Mouse (Mus musculus): Measurements from ENCODE around the gene Smarce1. TPM values are rescaled to one million over a fixed set of nuclear protein-coding genes. Genes with fewer than 3 reads are reported as not detected.
"Not testable (repeated sequence)": the region's sequence is repeated elsewhere in the genome, so short reads cannot be mapped to it uniquely, and the experiment has no call there.

The Smarce1 gene
- polyA plus RNA-seq, 1 experiment from 2014 or later, result 224 TPM

DNA sequence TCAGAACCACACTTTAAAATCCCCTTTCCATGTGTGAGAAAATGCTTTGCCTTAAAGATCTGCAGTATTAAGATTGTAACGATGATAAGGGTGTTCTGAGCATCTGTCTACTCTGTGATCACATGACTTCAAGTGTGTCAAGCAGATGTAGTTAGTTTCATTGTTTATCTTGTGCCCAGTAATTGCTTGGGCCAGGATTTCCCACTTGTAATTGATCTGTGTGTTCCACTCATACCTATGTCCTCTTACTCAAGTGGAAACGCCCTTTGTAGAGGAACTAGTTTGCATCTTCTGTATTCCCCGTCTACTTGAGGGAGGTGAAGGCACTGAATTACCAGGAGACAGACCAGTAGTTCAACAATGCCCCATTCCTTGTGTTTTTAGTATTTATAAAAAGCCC is 19.8 kb upstream of the Smarce1 start:
- ATAC-seq (ENCODE audit: borderline replicate concordance, extremely low read depth, low FRiP score, low TSS enrichment), result no peak
- 34% methylated on average over 3 of the region's 3 CpGs for WGBS

DNA sequence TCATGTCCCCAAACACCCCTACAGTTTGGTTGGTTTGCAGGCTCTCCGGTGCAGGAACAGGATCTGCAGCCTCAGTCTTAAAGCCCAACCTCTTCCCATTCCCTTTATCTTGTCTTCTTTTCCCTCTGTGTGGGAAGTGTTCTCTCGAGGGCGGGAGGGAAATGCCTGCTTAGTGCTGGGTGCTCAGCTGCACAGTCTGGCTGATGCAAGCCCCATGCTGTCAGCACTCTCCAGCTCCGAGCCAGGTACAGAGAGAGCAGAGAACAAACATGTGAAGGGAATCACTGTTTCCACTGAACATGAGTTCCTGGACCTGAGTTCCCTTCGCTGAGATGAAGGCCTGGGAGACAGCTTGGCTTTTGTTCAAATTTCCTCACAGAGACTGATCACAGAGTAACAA is 19.4 kb upstream of the Smarce1 start:
- H3K9me3 ChIP-seq, result no peaks in the 10 kb centered on the region
- H3K27me3 ChIP-seq, result no peaks in the 10 kb centered on the region
- WGBS, result 40% methylated on average over 5 of the region's 5 CpGs
- H3K4me1 ChIP-seq, result no peaks in the 10 kb centered on the region
- ATAC-seq (ENCODE audit: borderline replicate concordance, extremely low read depth, low FRiP score, low TSS enrichment), result no peak
- H3K27ac ChIP-seq, result no peak overlapping the region
- H3K9ac ChIP-seq, result no peak overlapping the region
- H3K4me3 ChIP-seq, result no peak overlapping the region
- no peaks in the 10 kb centered on the region for H3K36me3 ChIP-seq
- H3K4me2 ChIP-seq, result no peak overlapping the region

More for the DNA sequence above, 19.8 kb upstream of the Smarce1 start:
- Histone ChIP-seq H3K36me3 (no peaks in the 10 kb centered on the region), H3K9me3 (no peaks in the 10 kb centered on the region), H3K4me2 (no peak overlapping the region), H3K4me1 (no peaks in the 10 kb centered on the region), H3K4me3 (no peak overlapping the region), H3K27ac (no peak overlapping the region), H3K9ac (no peak overlapping the region), H3K27me3 (no peaks in the 10 kb centered on the region)

DNA sequence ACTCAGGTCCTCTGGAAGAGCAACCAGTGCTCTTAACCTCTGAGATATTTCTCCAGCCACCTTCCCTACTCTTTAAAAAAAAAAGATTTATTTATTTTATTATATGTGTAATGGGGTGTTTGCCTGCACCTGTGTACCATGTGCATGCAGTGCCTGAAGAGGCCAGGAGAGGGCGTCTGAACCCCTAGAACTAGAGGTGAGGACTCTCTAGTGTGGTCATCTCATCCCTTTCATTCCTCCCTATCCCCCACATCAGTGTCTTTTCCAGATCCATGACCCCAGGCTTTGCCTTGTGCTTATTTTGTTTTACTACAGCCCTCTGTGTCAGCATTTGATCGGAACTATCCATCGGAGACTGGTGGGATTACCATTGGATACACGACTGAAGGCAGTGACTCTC is 18.3 kb upstream of the Smarce1 start:
- Histone ChIP-seq H3K27me3 (no peaks in the 10 kb centered on the region), H3K4me3 (no peak overlapping the region), H3K36me3 (no peaks in the 10 kb centered on the region), H3K9me3 (no peaks in the 10 kb centered on the region), H3K4me1 (peaks cover under 1% of the 10 kb centered on the region; the same call in 1 of the 2 replicates), H3K9ac (no peak overlapping the region), H3K4me2 (no peak overlapping the region), H3K27ac (no peak overlapping the region)
- ATAC-seq (ENCODE audit: borderline replicate concordance, extremely low read depth, low FRiP score, low TSS enrichment), result no peak
- 60% methylated on average over 4 of the region's 4 CpGs for WGBS

DNA sequence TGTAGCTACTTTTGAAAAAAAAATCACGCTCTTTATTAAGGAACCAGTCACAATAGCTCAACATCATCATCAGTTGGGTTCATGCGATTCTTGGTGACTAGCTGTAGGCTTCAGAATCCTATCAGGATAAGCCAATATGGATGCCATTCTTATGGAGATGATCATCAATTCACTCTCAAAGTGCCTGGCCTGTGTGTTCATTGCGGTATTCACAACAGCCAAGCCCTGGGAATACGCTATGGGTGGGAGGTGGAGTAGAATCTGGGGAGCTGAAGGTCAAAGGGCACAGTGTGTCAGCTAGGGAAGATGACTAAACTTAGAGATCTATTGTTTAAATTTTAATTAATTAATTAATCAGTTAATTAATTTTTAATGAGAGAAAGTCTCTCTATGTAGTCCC is 17.1 kb upstream of the Smarce1 start:
- 91% methylated on average over 4 of the region's 4 CpGs for WGBS
- Histone ChIP-seq H3K4me3 (no peak overlapping the region), H3K4me2 (no peak overlapping the region), H3K36me3 (no peaks in the 10 kb centered on the region), H3K27me3 (no peaks in the 10 kb centered on the region), H3K4me1 (peaks cover 6% of the 10 kb centered on the region; the same call in 1 of the 2 replicates), H3K27ac (no peak overlapping the region), H3K9ac (no peak overlapping the region), H3K9me3 (no peaks in the 10 kb centered on the region)
- no peak for ATAC-seq (ENCODE audit: borderline replicate concordance, extremely low read depth, low FRiP score, low TSS enrichment)

DNA sequence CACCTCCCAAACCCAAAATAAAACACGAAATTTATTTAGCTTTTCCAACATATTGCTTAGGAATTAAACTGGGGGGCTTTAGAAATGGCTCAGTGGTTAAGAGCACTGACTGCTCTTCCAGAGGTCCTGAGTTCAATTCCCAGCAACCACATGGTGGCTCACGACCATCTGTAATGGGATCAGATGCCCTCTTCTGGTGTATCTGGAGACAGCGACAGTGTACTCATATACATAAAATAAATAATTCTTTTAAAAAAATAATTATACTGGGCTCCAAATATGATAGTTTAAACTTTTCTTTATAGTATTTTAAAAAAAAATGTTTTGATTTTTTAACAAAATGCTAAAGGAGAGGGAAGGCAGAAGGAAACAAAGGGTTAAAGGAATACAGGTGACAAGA is 13.7 kb upstream of the Smarce1 start:
- not testable (repeated sequence) for ATAC-seq (ENCODE audit: borderline replicate concordance, extremely low read depth, low FRiP score, low TSS enrichment); H3K4me2 ChIP-seq; H3K4me1 ChIP-seq; H3K36me3 ChIP-seq; H3K27ac ChIP-seq; H3K4me3 ChIP-seq; H3K27me3 ChIP-seq; H3K9me3 ChIP-seq; H3K9ac ChIP-seq
- whole genome bisulfite sequencing, result 48% methylated on average over 3 of the region's 3 CpGs

DNA sequence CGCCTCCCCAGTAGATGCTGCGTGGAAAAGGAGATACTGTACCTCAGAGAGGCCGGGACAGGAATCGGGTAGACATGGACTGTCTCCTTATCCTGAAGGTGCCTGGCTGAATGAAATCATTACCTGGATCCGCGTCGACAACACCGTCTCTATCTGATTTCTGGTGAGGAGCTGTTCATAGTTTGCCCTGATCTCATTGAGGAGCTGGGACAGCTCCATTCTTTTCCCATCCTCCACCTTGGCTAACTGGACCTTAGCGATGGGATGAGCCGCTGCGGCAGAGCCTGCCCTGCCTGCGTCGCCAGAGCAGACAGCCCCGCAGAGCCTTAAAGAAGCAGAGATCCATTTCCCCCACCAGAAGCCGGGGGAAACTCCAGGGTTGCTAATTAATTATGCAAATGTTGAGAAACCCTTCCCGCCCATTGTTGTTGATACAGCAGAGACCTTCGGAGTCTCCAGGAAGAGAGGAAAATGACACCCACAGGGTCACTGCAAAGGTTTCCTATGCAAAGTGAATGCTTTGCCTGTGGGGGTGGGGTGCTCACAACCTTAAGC is 13.1 kb upstream of the Smarce1 start, which contains the start of gene Krt222:
TSS of gene Krt222 (minus strand) at position 266 of the 555 bp plus-strand sequence.
- peaks cover 6% of the 10 kb centered on the region; the same call in 1 of the 2 replicates for H3K4me1 ChIP-seq
- 4% methylated on average over 17 of the region's 17 CpGs for WGBS
- no peak within 1 kb of the TSS for H3K9ac ChIP-seq
- H3K4me2 ChIP-seq, result peak within 1 kb of the TSS; percentile 43
- no peaks in the 10 kb centered on the region for H3K27me3 ChIP-seq
- no peak within 1 kb of the TSS for H3K27ac ChIP-seq
- H3K4me3 ChIP-seq, result peak within 1 kb of the TSS; percentile 15; the same call in 1 of the 2 replicates
- H3K9me3 ChIP-seq, result no peaks in the 10 kb centered on the region
- no peaks in the 10 kb centered on the region for H3K36me3 ChIP-seq
- no peak for ATAC-seq (ENCODE audit: borderline replicate concordance, extremely low read depth, low FRiP score, low TSS enrichment)

DNA sequence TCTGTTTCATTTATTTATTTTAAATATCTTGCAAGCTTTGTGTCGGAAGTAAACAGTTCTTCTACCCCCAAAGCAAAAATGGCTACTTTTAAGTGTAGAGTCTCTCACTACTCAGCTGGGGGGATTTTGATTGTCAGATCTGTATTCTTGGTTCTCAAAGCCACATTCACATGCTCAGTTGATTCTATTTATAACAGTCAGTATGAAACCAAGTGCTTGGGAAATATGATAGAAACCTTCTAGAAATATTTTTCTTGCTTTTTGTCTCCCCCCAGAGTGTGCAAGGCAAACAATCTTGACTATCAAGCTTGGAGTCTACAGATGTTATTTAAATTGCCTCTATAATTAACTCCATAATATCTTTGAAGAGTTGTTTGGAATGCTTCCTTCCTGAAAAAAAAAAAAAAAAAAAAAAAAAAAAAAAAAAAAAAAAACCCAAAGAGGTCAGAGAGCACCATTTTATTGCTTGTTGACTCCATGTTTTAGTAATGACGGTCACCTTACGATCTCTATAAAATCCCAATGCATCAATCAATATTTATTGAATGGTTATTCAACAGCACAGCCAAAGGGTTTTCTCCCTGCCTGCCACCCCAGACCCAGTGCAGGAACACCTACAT is 12.5 kb upstream of the Smarce1 start:
- no peak for ATAC-seq (ENCODE audit: borderline replicate concordance, extremely low read depth, low FRiP score, low TSS enrichment)
- no peak overlapping the region for H3K9ac ChIP-seq
- H3K4me1 ChIP-seq, result peaks cover 6% of the 10 kb centered on the region; the same call in 1 of the 2 replicates
- no peaks in the 10 kb centered on the region for H3K27me3 ChIP-seq
- no peak overlapping the region for H3K27ac ChIP-seq
- 43% methylated on average over 3 of the region's 3 CpGs for WGBS
- H3K36me3 ChIP-seq, result no peaks in the 10 kb centered on the region
- peak overlapping the region; percentile 15; the same call in 1 of the 2 replicates for H3K4me3 ChIP-seq
- no peaks in the 10 kb centered on the region for H3K9me3 ChIP-seq
- H3K4me2 ChIP-seq, result peak overlapping the region; percentile 43

DNA sequence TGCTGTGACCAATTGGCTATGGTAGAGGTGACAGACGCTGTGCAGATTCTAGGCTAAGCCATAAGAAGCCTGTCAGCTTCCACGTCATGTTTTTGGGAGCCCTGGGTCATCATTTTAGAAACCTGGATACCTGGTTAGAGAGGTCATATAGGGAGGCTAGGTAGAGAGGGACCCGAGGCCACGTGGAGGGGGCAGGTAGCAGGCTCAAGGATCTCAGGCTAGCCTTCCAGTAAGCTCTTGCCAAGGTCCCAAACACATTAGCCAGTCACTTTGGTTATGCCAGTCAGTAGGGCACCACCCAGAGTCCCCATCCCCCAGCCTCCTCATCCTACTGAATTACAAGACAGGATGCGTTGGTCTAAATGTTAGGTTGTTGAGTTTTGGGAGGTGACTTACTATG is 11.2 kb upstream of the Smarce1 start:
- H3K9me3 ChIP-seq, result no peaks in the 10 kb centered on the region
- no peaks in the 10 kb centered on the region for H3K36me3 ChIP-seq
- ATAC-seq (ENCODE audit: borderline replicate concordance, extremely low read depth, low FRiP score, low TSS enrichment), result no peak
- no peak overlapping the region for H3K9ac ChIP-seq
- H3K4me1 ChIP-seq, result peaks cover 6% of the 10 kb centered on the region; the same call in 1 of the 2 replicates
- H3K4me3 ChIP-seq, result no peak overlapping the region
- H3K27me3 ChIP-seq, result no peaks in the 10 kb centered on the region
- WGBS, result 67% methylated on average over 5 of the region's 5 CpGs
- H3K4me2 ChIP-seq, result no peak overlapping the region
- H3K27ac ChIP-seq, result no peak overlapping the region

DNA sequence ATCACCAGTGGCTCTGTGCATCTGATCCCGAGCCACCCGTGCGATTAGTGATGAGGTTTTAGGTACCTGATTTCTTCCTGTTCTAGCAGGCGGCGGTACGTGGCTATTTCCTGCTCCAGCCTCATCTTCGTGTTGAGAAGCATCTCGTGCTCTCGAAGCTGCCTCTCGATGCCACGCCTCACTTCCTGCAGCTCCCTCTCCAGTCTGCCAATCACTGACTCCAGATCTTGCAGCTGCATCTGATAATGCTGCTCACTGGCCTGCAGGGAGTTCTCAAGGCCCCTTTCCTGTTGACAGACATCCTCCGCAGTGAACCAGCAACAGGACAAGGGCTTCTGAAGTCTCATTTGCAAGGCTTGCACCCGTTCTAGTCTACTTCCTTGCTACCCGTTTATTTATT is 7.7 kb upstream of the Smarce1 start:
- H3K4me2 ChIP-seq, result no peak overlapping the region
- no peak overlapping the region for H3K27ac ChIP-seq
- H3K9ac ChIP-seq, result no peak overlapping the region
- WGBS, result 39% methylated on average over 14 of the region's 14 CpGs
- H3K4me3 ChIP-seq, result no peak overlapping the region
- ATAC-seq (ENCODE audit: borderline replicate concordance, extremely low read depth, low FRiP score, low TSS enrichment), result no peak
- H3K27me3 ChIP-seq, result no peaks in the 10 kb centered on the region
- H3K4me1 ChIP-seq, result no peaks in the 10 kb centered on the region
- no peaks in the 10 kb centered on the region for H3K36me3 ChIP-seq
- no peaks in the 10 kb centered on the region for H3K9me3 ChIP-seq

DNA sequence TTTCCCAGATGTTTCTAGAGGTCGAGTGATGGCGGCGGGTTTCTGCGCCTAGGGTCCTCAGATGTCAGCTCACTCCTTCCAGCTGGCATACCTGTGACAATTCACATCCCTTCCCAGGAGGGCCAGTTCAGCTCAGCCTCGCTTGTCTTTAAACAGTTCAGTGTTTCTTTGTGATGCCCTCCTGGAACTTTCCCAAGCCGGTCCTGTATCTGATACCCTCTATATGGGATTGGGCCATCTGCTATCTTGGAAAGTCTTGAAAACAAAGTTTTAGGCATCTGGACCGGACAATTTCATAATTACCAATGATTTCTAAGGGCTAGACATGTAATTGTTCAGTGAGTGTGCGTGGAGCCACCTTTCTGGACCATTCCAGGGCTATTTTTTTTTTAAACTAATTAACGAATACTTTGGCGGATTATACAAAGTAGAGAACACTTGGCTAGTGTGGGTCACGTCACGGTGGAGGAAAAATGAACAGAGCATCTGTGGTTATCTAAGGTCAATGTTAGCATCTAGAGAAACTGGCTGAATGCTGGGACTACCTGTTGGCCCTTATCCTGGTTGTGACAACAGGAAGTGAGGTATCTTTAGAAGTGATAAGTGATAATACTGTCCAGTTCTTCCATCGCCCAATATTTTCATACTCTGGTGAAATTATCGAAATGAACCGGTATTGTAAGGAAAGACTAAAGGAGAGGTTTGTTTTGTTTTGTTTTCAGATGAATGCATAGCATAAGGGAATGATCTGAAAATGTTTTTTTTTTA is 416 bp upstream of the Smarce1 start:
- peak overlapping the region; percentile 99 for H3K27ac ChIP-seq
- peak overlapping the region; percentile 81 for H3K4me3 ChIP-seq
- H3K27me3 ChIP-seq, result no peaks in the 10 kb centered on the region
- H3K4me2 ChIP-seq, result peak overlapping the region; percentile 64
- no peaks in the 10 kb centered on the region for H3K9me3 ChIP-seq
- no peak; the same call in 1 of the 2 replicates for ATAC-seq (ENCODE audit: borderline replicate concordance, extremely low read depth, low FRiP score, low TSS enrichment)
- peaks cover 15% of the 10 kb centered on the region for H3K36me3 ChIP-seq
- H3K9ac ChIP-seq, result peak overlapping the region; percentile 99
- peaks cover 26% of the 10 kb centered on the region for H3K4me1 ChIP-seq
- WGBS, result 17% methylated on average over 15 of the region's 15 CpGs

DNA sequence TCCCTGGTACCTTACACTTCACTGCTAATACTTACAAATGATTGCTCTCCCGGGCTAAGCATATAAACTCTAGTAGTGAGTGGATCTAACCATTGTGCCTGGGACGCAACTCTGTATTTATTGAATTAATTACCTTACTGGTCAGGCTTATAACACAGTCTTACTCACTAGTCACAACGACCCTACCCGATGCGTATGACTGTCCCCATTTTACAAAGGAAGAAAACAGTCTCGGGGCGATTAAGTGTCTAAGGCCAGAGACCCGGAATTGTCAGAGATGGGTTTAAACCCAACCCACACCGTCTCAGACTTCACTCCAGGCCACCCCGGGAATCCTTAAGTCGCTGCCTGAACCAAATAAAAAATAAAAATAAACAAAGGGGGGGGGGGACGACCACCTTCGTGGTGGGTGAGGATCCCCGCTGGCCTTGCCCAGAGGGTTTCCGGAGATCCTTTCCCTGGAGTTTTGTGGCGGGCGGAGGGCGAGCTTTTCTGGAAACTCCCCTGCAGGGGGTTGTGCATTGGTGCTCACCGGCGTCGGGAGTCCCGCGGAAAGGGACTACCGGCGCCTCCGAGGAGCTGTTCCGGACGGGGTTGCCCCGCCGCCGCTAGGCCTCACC is 1.1 kb downstream of the Smarce1 start:
- peak; percentile 74 for ATAC-seq (ENCODE audit: borderline replicate concordance, extremely low read depth, low FRiP score, low TSS enrichment)
- no peaks in the 10 kb centered on the region for H3K9me3 ChIP-seq

More for the DNA sequence above, 1.1 kb downstream of the Smarce1 start:
- Histone ChIP-seq H3K9ac (peak overlapping the region; percentile 99), H3K4me3 (peak overlapping the region; percentile 81), H3K4me1 (peaks cover 26% of the 10 kb centered on the region), H3K36me3 (peaks cover 28% of the 10 kb centered on the region), H3K27ac (peak overlapping the region; percentile 99), H3K27me3 (no peaks in the 10 kb centered on the region), H3K4me2 (peak overlapping the region; percentile 64)
- 0% methylated on average over 31 of the region's 31 CpGs for WGBS

Data from lung, embryonic 15.5 days (tissue).